Mouse (Mus musculus): ENCODE results near the gene Grb14.

GRCm38 (mm10) chr2:65021691-65022362 lies 3.0 kb downstream of the Grb14 start:
- no peak for TF ChIP-seq POLR2A (IDR thresholded peaks at IDR 0.05; ENCODE audit: borderline replicate concordance, low read depth, low read length)
- no peak for TF ChIP-seq CTCF (IDR thresholded peaks at IDR 0.05; ENCODE audit: low read depth, low read length)
